Mouse (Mus musculus): ENCODE measurements at regions not wholly inside any gene's neighbourhood (a gene's known extent, or its start where the extent isn't known, plus 50 kb on each side); places are given as distances from the start of the nearest gene placed in this dataset.

DNA sequence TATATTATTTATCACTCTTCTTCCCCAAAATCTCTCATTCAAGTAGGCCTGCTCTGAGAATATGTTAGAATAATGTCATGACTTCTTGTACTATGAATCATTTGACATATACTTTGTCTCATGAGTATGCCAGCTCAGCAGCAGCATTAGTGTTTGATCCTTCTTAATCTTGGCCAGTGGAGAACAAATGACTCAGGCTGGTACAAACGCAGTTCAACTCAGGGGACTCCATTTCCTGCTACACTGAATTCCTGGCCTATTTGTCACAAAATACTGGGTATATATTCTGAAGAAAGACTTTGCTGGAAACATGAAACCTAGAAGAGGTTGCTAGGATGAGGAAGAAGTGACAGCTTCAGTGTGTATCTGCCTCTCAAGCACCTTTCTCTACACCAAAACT lies 71.9 kb upstream of the Ptchd4 start:
- peak; percentile 20 for DNase-seq (ENCODE audit: low read depth)

All from fibroblast of lung, adult 2 months (primary cell).